Mouse (Mus musculus): ENCODE measurements at regions not wholly inside any gene's neighbourhood (a gene's known extent, or its start where the extent isn't known, plus 50 kb on each side); places are given as distances from the start of the nearest gene placed in this dataset.

DNA sequence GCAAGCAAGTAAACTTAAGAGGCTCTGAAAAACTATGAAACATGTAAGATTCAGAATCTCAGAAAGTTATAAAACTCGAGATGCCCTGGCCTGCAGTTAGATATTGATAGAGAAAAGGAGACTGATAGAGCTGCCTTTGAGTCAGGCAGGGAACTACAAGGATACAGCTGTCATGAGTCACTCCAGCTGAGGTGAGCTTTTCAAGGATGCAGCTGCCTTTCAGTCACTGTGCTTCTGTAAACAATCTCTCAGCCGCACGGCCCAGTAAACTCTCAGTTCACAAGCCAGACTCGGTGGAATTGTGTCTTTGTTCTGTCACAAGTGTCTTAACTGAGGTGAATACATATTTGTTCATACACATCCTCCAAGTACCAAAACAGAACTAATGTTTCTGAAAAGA is 334.9 kb upstream of the Rsrc1 start:
- no peak for DNase-seq (ENCODE audit: low read depth)

DNA sequence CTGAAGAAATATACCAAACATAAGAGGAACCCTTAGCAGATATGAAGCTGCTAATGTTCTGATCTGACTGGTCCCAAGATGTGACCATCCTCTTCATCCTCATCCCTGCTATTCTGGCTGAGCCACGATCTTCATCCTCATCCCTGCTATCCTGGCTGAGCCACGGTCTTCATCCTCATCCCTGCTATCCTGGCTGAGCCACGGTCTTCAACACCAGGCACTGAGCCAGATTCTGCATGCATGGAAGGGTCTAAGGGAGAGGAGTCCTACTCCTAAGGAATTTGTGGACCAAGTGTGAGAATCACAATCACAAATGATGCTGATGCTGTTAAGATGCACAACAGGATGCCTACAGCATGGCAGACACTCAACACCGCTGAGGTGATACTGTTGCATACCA is 331.9 kb upstream of the Rsrc1 start:
- DNase-seq (ENCODE audit: low read depth), result no peak

DNA sequence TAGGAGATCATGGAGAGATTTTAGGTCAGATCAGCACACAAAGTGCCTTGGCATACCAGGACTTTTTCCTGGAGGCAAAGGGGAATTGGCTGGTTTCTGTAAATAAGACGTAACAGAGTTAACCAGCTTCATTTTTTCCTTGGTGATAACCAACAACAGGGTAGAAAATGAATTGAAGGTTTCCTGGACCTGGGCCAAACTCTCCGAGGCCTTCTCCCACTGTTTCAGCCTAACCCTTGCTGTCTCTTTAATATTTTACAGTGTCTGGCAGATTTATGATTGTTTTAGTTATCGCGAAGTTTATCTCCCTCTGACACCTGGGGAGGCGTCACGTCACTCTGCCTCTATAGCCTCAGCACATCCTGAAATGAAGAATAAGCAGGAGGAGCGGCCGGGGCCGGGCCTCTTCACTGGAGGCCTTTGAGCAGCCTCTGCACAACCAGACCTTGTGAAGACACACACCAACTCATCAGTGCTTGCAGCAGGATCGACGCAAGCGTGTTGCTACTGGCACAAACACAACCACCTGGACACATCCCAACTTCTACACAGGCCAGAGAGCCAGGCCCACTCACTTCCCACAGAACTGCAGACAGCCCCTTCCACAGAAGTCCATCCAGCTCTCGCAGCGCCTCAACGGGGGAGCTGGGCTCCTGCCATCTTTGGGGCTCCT is 331.0 kb upstream of the Rsrc1 start:
- peak; percentile 58 for DNase-seq (ENCODE audit: low read depth)

DNA sequence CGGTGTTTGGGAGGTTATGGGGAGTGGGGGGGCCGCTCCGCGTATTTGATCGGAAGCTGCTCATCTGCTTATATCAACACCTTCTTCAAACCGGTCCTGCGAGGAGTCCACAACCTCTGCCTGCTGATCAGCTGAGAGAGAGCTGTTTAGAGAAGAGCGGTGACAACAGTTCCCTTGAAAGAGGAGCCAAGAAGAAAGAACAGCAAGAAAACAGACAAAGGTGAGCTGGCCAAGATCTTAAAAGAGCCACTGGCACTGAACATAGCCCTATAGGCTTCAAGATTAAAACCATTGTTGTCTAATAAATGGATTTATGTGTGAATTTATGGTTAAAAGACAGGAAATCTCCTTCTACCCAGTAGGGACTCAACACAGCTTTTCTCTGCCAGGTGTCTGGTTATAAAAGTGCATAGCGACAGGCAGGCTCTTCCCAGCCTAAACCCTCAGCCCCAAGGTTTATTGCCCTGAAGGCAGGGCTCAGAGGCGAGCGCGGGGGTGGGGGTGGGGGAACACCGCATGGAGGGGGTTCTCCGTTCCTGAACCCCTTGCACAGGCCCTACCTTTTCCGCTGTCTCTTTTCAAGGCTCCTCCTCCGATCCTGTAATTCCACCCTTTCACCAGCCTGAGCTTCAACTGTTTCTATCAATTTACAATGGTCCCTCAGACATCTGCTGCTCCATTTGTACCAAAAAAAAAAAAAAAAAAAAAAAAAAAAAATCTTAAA is 330.3 kb upstream of the Rsrc1 start:
- DNase-seq (ENCODE audit: low read depth), result peak; percentile 70

DNA sequence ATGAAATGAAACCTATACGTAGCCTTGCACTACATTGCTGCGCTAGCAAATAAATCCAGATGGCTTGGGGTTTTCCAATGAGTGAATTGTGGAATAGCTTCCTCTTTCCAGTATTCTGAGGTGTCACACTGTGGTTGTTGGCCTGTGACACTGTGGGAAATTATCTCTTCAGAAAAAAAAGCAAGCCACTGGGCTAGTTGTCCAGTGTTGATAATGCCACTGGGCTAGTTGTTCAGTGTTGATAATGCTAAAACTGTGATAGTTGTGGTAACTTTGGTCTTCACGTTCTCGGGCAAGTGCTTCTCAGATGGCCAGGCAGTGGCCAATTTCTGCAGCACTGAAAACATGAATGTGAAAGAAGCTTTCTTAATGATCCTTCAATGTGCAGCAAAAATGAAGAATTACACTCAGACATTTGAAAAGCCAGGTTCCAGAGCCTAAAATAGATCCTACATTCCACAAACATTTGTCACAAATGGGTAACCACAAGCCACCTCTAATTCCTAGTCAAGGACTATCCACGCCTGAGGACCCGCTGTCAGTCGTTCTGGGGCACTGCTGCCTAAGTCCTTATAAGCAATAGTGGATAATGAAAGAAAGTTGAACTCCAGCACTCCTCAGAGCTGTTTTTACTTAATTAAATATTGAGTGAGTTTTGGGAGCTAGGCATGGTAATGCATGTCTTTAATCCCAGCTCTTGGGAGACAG is 328.9 kb upstream of the Rsrc1 start:
- no peak for DNase-seq (ENCODE audit: low read depth)

DNA sequence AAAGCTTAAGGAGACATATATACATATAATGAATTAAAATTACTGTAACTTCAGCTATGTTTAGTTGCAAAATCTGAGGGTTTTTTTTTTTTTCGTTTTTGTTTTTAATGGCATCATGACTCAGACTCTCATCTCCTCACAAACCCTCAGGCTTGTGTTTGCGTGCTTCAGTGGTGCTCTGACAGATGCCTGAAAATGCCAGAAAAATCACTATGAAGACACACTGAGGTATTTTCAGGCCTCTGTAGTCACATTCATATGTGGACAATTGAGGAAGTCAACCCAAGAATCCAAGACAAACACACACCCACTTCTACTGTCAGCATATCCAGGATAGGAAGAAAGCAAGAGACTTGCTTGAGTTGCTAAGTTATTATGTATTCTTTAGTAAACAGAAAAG is 327.2 kb upstream of the Rsrc1 start:
- no peak for DNase-seq (ENCODE audit: low read depth)

DNA sequence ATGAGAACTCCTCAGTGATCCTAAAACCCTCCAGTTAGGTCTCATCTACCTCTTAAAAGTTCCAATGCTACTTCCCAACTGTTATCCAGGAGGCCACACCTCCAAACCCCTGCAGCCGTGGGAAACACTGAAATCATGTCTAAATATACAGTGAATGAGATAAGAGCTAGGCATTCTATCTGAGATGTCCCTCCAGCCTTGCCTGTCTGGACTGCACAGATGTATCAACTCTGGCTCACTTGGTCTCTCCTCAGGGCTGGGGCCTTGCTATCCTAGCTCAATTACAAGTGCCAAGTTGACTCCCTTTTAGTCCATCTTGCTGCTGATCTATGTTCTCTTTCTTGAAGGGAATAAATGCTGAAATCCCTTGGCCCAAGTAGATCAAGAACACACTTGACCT is 326.3 kb upstream of the Rsrc1 start:
- no peak for DNase-seq (ENCODE audit: low read depth)

DNA sequence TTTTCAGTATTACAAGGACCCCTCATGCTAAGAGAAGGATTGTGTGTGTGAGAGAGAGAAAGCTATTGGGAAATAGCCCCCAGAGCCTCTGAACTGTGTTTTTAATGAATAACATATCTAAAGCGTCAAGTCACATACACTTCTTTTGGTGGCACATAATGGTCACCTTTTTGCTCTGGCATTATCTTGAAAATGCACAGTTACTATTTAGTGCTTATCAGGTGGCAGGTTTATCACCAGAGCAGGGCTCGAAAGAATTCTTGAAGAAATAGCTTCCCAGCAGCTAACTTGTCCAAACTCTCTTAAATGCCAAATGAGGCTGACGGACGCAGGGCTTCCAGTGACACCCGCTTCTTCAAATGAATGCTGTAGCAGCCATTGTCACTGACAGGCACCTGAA is 324.7 kb upstream of the Rsrc1 start:
- DNase-seq (ENCODE audit: low read depth), result no peak

DNA sequence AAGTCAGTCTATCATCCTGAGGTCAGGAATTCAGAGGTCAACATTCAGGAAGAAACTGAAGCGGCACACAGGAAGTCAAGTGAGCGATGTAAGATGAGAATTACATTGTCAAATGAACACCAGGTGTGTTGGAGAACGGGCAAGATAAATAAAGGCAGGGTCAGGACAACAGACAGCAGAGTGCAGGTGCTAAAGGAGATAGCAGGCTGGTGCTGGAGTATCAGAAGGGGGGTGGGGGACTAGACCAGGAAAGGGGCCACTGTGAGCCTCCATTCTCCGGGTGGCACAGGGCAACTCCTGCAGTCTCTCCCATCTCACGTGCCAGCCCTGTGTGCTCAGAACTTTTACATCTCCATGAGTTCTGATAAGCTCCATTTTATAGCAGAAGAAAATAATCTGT is 320.6 kb upstream of the Rsrc1 start:
- DNase-seq (ENCODE audit: low read depth), result no peak

DNA sequence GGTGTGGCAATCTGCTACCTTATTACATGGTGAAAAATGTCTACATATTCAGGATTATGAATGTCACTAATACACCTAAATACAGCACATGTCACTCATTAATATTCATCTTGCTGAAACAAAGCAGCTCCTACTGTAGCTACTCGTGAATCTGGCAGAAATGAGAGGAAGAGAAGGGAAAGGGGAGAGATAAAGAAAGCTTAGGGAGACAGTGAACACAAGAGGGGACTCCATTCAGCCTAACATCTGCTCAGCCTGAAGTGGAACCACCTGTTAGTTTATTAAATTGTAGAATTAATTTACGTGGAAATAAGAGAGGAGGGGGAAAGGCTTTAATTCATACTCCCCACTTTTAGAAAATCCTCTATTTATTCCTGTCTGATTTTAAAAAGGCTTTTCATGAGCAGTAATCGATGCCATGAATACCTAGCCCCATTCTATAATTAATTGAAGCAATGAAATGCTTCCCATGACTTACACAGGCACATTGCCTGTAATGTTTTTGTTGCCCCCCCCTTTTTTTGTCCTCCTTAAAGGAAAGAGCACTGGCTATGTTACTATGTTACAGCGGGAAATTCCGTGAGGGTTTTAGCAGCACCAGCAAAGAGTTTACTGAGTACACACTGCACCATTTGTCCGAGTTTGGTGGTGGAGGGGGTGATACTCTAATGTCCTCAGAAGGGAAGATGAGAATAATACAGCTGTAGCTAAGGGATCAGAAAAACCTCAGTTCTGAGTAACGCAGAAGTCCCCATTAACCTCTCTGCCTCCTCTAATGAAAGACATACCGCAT is 319.2 kb upstream of the Rsrc1 start:
- no peak for DNase-seq (ENCODE audit: low read depth)

DNA sequence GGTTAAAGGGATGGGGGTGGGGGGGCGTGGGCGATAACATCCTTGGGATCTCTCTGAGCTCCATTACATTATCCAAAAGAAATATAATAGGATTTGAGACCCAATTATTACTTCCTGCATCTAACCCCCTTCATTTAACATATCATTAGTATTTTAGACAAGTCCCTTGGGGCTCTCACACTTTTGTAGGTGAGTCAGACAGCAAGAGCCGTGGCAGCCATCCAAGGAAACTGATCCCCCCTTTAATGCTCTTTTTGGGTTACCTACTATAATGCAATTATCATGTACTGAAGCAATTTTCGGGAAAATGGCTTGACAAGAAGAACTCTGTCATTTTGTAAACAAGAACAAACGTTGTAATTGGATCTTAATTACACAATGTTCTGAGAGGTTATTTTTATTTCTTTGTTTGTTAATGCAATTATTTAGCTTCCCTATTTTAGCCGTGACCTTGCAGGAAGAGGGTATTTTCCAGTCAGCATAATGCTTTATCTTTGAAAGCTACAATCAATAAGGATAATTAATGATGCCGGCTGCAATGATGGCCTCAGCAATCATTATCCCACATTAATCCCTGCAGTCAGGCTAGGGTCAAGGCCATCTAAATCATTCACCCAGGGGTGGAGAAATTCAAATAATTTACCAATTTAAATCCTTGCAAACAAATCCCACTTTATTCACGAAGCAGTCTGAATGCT is 297.5 kb upstream of the Rsrc1 start:
- DNase-seq (ENCODE audit: low read depth), result no peak

DNA sequence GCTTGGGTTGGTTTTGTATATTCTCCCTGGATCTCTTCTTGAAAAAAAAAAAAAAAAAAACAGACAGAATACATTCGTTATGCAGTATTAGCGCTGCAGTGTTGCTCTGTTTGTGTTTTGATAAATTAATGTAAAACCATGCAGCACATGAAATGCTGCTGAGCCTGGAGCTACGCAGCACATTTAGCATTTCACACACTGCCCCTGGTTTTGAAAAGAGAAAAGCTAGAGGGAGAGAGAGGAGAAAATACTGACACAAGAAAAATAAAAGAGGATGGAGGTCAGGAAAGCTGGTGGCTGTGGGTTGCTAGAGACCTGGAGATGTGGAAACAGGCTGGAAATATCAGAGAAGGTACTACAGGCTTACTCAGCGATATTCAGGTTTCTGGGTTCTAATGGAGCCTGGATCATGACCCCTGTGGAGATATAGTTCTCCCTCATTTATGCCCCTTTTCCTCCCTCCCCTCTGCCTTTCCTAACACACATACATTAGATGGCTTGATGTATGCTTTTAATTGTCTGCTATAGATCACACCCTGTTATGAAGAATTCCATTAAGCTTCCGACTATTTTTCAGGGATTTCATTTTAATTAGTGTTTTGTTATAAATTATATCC is 296.8 kb upstream of the Rsrc1 start:
- DNase-seq (ENCODE audit: low read depth), result no peak

DNA sequence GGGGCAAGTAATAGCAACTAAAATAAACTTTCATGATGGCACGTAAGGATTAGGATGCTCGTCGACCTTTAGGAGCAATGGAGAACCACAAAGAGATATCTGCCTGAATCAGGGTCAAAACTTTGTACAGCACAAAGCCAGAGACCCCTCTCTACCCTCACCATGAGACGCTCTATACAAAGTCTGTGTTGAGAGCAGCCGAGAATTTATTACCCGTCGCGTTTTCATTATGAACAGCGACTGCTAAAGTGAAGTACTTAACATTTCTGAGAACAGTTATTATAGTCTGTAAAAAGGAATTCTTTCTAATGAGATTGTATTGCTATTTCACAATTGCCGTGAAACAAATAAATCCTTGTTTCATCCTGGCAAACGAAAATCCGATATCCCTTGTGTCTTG is 296.1 kb upstream of the Rsrc1 start:
- DNase-seq (ENCODE audit: low read depth), result no peak

DNA sequence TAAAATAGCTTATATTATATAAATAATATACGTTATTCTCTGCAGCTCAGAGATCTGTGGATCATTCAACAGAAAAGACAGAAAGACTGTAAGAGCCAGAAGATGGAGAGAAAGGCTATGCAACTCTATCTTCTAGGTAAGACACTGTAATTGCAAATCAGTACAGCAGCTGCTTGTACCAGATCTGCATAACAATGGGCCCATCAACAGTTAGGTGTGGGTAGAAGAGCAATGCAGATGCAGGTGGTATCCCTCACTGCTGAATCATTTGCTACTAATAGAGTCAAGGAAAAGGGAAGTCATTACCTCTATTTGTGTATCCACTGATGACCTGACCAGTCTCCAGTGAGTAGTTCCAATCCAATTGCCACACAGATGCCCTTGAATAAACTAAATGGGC is 294.1 kb upstream of the Rsrc1 start:
- DNase-seq (ENCODE audit: low read depth), result no peak

DNA sequence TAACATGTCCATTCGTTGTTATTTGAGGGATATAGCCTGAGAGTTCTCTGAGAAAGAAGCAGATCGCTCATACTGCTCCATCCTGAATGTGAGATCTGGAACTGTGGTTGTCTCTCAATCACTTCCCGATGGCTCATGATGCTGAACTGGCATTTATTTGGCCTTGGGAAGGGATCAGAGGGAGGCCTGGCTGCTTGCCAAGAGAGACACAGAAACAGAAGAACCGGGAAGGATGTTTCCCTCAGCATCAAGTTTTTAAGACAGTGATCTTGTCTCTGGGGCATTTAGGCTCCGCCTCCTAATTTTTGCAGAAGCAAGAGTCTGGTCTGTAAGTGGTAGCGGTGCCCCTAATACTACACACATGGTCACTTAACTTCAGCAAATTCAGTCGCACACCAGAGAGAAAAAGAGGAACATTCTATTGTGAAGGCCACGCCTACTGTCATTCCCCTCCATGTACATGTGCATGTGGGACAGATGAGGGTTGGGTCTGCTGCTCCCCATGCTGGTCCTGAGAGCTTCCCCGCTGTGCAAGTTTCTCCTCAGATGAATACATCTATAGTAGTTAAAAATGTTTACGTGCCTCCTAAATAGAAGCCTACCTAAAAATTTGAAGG is 290.2 kb upstream of the Rsrc1 start:
- DNase-seq (ENCODE audit: low read depth), result no peak

DNA sequence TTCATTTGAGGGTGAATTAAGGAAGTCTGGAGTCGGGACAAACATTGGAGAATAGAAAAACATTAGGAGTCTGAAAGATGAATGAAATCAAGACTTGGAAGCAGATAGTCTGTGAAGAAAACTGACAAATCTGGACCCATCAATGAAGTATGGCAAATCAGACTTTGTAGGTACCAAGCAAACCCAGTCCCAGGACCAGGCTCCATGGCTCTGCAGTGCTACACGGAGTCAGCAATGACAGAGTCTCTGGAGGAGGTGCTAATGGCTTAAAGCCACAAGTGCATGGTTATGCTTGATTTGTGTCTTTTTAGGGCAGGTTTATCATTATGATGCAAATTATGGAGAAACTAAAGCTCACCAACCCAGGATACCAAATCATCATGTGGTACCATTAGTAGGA is 286.1 kb upstream of the Rsrc1 start:
- no peak for DNase-seq (ENCODE audit: low read depth)

DNA sequence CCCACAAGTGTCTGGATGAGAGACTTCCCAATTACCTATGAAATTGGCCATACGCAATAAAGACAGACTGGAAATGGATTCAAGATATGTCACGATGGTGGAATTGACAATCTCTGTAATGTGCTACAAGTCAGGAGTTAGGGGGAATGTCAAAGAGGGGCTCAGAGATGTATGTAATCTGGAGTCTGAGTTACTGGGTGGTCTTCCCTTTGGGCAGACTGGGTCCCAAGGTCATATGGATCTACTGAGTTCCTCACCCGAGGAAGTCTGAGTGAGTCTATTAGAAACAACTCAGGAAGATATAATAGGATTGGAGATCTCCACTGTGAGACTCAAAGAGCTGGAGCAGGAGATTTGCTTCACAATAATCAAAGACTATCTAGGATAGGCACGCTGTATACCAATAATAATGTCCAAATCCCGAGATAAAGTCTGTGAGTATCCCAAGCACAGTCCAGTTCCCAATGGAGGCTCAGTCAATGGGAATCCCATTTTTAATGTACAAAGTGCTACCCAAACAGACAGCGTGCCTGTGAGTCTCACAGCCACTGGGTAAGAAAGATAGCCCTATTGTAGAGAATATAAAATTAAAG is 285.4 kb upstream of the Rsrc1 start:
- no peak for DNase-seq (ENCODE audit: low read depth)

DNA sequence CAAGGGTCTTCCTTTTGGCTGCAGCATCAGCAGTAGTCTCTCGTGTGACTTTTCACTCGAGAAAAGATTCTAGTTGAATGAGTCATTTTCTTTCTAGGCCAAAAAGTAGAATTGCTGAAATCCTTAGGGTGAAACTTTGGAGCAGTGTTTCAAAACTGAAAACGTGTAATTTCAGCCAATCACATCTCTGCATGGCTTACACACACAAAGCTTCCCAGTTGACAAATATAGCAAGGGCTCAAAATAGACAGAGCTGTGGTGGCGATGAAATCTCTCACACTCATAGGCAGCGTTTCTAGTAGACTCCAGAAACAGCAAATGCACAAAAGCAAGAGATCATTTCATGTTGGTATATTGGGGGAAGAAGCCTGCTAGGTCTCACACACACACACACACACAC is 283.1 kb upstream of the Rsrc1 start:
- no peak for DNase-seq (ENCODE audit: low read depth)

DNA sequence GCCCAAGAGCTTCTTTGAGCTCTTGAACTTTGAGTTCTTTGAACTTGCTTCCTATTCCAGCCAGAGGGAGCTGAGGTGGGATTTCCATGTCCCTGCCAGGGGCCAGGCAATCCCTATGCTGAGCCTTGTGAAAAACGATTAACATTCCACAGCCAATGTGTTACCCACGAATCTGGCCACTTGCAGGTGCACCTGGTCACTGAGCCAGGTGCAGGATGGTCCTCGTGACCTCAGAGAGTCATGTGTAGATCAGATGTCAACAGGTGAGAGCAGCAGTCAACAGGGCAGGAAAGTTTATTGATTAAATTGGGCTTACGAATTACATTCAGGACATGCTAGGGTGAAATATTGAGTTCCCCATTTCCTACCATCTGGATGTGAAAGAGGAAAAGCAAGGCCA is 275.4 kb upstream of the Rsrc1 start:
- DNase-seq (ENCODE audit: low read depth), result no peak

DNA sequence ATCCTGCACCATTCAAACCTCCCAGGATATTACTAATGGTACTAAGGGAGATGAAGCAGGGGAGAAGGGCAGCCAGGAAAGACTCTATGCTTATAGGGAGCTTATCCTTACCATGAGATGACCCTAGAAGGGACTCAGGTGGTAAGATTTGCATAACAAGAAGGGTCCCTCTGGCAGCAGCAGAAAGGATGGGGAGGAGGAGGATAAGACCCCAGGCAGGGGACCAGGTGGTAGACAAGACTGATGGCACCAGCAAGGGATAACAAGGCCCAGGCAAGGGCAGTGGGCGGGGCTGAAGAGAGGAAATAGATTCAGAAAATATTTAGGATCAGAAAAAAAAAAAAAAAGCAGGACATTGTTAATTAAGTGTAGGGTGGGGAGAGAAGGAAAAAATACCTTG is 245.7 kb upstream of the Rsrc1 start:
- DNase-seq (ENCODE audit: low read depth), result no peak

Measured in gonadal fat pad, adult 2 months (tissue).